ENCODE assay signal across 25 mouse cellular contexts in the genomic region with DNA sequence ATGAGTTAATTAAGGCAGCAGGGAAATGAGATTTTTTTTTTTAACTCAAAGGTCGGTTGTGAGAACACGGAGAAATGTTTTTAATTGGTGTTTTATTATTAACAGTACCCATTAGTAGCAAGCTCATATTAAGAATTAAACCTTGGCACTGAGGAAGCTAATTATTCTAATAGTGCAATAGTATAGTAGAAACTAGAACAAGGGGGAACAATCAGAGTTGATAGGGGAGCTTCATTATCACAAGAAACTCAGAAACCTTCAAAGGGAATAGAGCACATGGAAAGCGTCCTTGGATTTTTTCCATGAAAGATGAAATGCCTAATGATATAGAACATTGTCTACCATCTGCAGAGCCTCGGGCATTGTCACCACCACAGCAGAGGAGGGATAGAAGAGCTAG. TPM values are rescaled to one million over a fixed set of nuclear protein-coding genes. Genes with fewer than 3 reads are reported as not detected.
"Had no signal": no experiment of that assay in that cellular context is flagged by ENCODE, and none has a peak within 500 bp of the region (broad histone marks: within the 10 kb centered on the region; RNA-seq: fewer than 3 reads in every experiment).

No protein-coding gene starts in this region.

- H3K9me3 ChIP-seq: limb, embryonic 12.5 days; limb, embryonic 15.5 days; lung, embryonic 15.5 days; megakaryocyte, embryonic 14.5 days; midbrain, embryonic 10.5 days; neural tube, embryonic 12.5 days; stomach, embryonic 15.5 days had no signal

- H3K27me3 ChIP-seq: limb, embryonic 12.5 days; limb, embryonic 15.5 days; lung, embryonic 15.5 days; megakaryocyte, embryonic 14.5 days; neural tube, embryonic 12.5 days; stomach, embryonic 15.5 days had no signal

- H3K27ac ChIP-seq: limb, embryonic 12.5 days; limb, embryonic 15.5 days; liver, embryonic 14.5 days; lung, embryonic 15.5 days; midbrain, embryonic 10.5 days; neural tube, embryonic 12.5 days; stomach, embryonic 15.5 days had no signal

- H3K9ac ChIP-seq: limb, embryonic 12.5 days; limb, embryonic 15.5 days; liver, embryonic 14.5 days; liver, postnatal 0 days; lung, embryonic 15.5 days; neural tube, embryonic 12.5 days; stomach, embryonic 15.5 days had no signal

- H3K4me1 ChIP-seq: limb, embryonic 12.5 days; limb, embryonic 15.5 days; lung, embryonic 15.5 days; megakaryocyte, embryonic 14.5 days; midbrain, embryonic 10.5 days; neural tube, embryonic 12.5 days; stomach, embryonic 15.5 days had no signal

- ATAC-seq: liver, postnatal 0 days; midbrain, embryonic 16.5 days had no signal

- H3K4me2 ChIP-seq: limb, embryonic 12.5 days; limb, embryonic 15.5 days; liver, embryonic 11.5 days; lung, embryonic 15.5 days; neural tube, embryonic 12.5 days; stomach, embryonic 15.5 days had no signal

- H3K4me3 ChIP-seq: limb, embryonic 12.5 days; limb, embryonic 15.5 days; lung, embryonic 15.5 days; megakaryocyte, embryonic 14.5 days; midbrain, embryonic 10.5 days; neural tube, embryonic 12.5 days; stomach, embryonic 15.5 days had no signal

- DNase-seq: kidney, adult 18-20 months; kidney, adult 9 months; kidney, postnatal 14 days; kidney, postnatal 4 days; left cerebral cortex, postnatal 4 days; liver, postnatal 0 days; lung, postnatal 10 days; lung, postnatal 36 days; retina, postnatal 1 day; right cerebral cortex, postnatal 25 days; spleen, adult 18-20 months; thymus, postnatal 25 days had no signal

- H3K36me3 ChIP-seq: limb, embryonic 12.5 days; limb, embryonic 15.5 days; lung, embryonic 15.5 days; midbrain, embryonic 10.5 days; neural tube, embryonic 12.5 days; stomach, embryonic 15.5 days had no signal

RNA-seq across cellular contexts. Expression of a gene that starts 21.4 kb away (rescaled TPM):
- total RNA-seq: neutrophil, adult 5-6 weeks had no signal
- polyA plus RNA-seq: kidney, embryonic 16.5 days; liver, embryonic 11.5 days; liver, embryonic 14.5 days; liver, postnatal 0 days; lung, embryonic 15.5 days; stomach, embryonic 15.5 days; thymus, postnatal 0 days had no signal
